Mouse (Mus musculus) heart, postnatal 0 days (tissue): ENCODE results near the gene Padi3. TPM values are rescaled to one million over a fixed set of nuclear protein-coding genes. Genes with fewer than 3 reads are reported as not detected.

ENCODE experiments used
- ATAC-seq: fragments of 200-750 bp; cut with Nextera tagmentation; 2 replicates; pipeline ENCODE4 v1.8.0; 2017; ENCODE audit warnings: low read depth, moderate number of reproducible peaks, moderate library complexity; ENCODE audit not compliant: insufficient read depth
- DNase-seq: peaks from one replicate; pipeline ENCODE4 v3.0.0-alpha.2; 2016; ENCODE audit warnings: low spot score
- H3K27ac ChIP-seq: fragments of 300-500 bp; sonication (generic); 2 replicates; pipeline ENCODE4 v1.5.1; 2014; ENCODE audit warnings: low read depth, mild to moderate bottlenecking
- H3K27me3 ChIP-seq: fragments of 300-500 bp; sonication (generic); 2 replicates; pipeline ENCODE4 v1.6.1; 2014; ENCODE audit warnings: low read length, mixed read lengths; ENCODE audit not compliant: control insufficient read depth, insufficient read depth
- H3K36me3 ChIP-seq: fragments of 300-500 bp; sonication (generic); replicated peaks from 2 replicates; pipeline ENCODE4 v1.6.1; 2014; ENCODE audit warnings: low read length, mixed read lengths; ENCODE audit not compliant: control insufficient read depth, insufficient read depth
- H3K4me1 ChIP-seq: fragments of 300-500 bp; sonication (generic); 2 replicates; pipeline ENCODE4 v1.6.1; 2014; ENCODE audit warnings: antibody characterized with exemption; ENCODE audit not compliant: control insufficient read depth, insufficient read depth
- H3K4me2 ChIP-seq: fragments of 300-500 bp; sonication (generic); 2 replicates; pipeline ENCODE4 v1.6.1; 2014; ENCODE audit warnings: low read depth, mild to moderate bottlenecking, low read length, moderate library complexity
- H3K4me3 ChIP-seq: fragments of 300-500 bp; sonication (generic); 2 replicates; pipeline ENCODE4 v1.5.1; 2014; ENCODE audit warnings: low read depth, low read length
- H3K9ac ChIP-seq: fragments of 300-500 bp; sonication (generic); replicated peaks from 2 replicates; pipeline ENCODE4 v1.6.1; 2014; ENCODE audit warnings: low read depth, low read length, mixed read lengths
- H3K9me3 ChIP-seq: fragments of 300-500 bp; sonication (generic); replicated peaks from 2 replicates; pipeline ENCODE4 v1.6.1; 2016; ENCODE audit warnings: low read length; ENCODE audit not compliant: control insufficient read depth
- CTCF ChIP-seq: IDR thresholded peaks from 2 replicates; pipeline ENCODE4 v1.5.1; 2016; ENCODE audit warnings: antibody characterized with exemption, control low read depth, low read depth
- EP300 ChIP-seq: IDR thresholded peaks from 2 replicates; pipeline ENCODE4 v1.6.1; 2016; ENCODE audit warnings: antibody characterized with exemption, low read depth
- WGBS: fragments of 180-500 bp; shearing (Covaris S2); extraction: QIAGEN DNeasy Blood & Tissue Kit; methylation state at CpG from one replicate; pipeline ENCODE4 v1.1.7; 2014; 5-methylcytosine and 5-hydroxymethylcytosine counted together
- polyA plus RNA-seq: library from polyadenylated mRNA; unstranded; fragments of >200 nt; fragmentation: Nextera tagmentation; extraction: Ambion mirVana; gene quantifications from 2 replicates; pipeline ENCODE4 v1.2.1, GENCODE M21; 2015
- total RNA-seq: library from RNA; depleted of rRNA; stranded (reverse); fragments of >200 nt; gene quantifications from 2 replicates; pipeline ENCODE4 v1.2.3, GENCODE M21; 2014; ENCODE audit warnings: low replicate concordance

Padi3 gene
- total and polyA plus RNA-seq, 2 experiments from 2014 or later, result 0.04 to 0.11 TPM

- no peaks in the 10 kb centered on the region for H3K27me3 ChIP-seq
- no peaks in the 10 kb centered on the region for H3K9me3 ChIP-seq
- ATAC-seq, result peak; percentile 73
- H3K27ac ChIP-seq, result no peak overlapping the region
- TF ChIP-seq EP300 (peak; percentile 61; the same call in 1 of the 2 replicates), CTCF (no peak)
- H3K4me2 ChIP-seq, result no peak overlapping the region
- H3K9ac ChIP-seq, result no peak overlapping the region
- no peaks in the 10 kb centered on the region for H3K4me1 ChIP-seq
- 14% methylated on average over 19 of the region's 19 CpGs for WGBS
- DNase-seq, result peak; percentile 50
- H3K36me3 ChIP-seq, result no peaks in the 10 kb centered on the region
- no peak overlapping the region for H3K4me3 ChIP-seq
Measured at GRCm38 (mm10) chr4:140779803-140780397, 30.5 kb downstream of the Padi3 start.

- Histone ChIP-seq H3K9ac (no peak overlapping the region), H3K27me3 (no peaks in the 10 kb centered on the region), H3K9me3 (no peaks in the 10 kb centered on the region), H3K36me3 (no peaks in the 10 kb centered on the region), H3K27ac (no peak overlapping the region), H3K4me1 (no peaks in the 10 kb centered on the region), H3K4me3 (no peak overlapping the region), H3K4me2 (no peak overlapping the region)
- WGBS, result 72% methylated on average over 13 of the region's 13 CpGs
- DNase-seq (no peak), ATAC-seq (no peak)
- TF ChIP-seq CTCF (no peak), EP300 (no peak)
Measured at GRCm38 (mm10) chr4:140776623-140777022, 33.8 kb downstream of the Padi3 start.

- no peak overlapping the region for H3K4me2 ChIP-seq
- no peak overlapping the region for H3K9ac ChIP-seq
- no peaks in the 10 kb centered on the region for H3K27me3 ChIP-seq
- no peaks in the 10 kb centered on the region for H3K9me3 ChIP-seq
- H3K4me1 ChIP-seq, result no peaks in the 10 kb centered on the region
- no peaks in the 10 kb centered on the region for H3K36me3 ChIP-seq
- DNase-seq (no peak), ATAC-seq (no peak)
- no peak overlapping the region for H3K4me3 ChIP-seq
- TF ChIP-seq EP300, result no peak
- no peak for TF ChIP-seq CTCF
- 70% methylated on average over 10 of the region's 10 CpGs for whole genome bisulfite sequencing
- no peak overlapping the region for H3K27ac ChIP-seq
Measured at GRCm38 (mm10) chr4:140775876-140776275, 34.6 kb downstream of the Padi3 start.

GRCm38 (mm10) chr4:140774893-140775292, 35.6 kb downstream of the Padi3 start:
- WGBS, result 88% methylated on average over 9 of the region's 9 CpGs
- Histone ChIP-seq H3K27ac (no peak overlapping the region), H3K9ac (no peak overlapping the region), H3K4me2 (no peak overlapping the region), H3K4me3 (no peak overlapping the region), H3K36me3 (no peaks in the 10 kb centered on the region), H3K4me1 (no peaks in the 10 kb centered on the region), H3K27me3 (no peaks in the 10 kb centered on the region), H3K9me3 (no peaks in the 10 kb centered on the region)
- TF ChIP-seq EP300, result no peak
- TF ChIP-seq CTCF, result no peak
- DNase-seq (no peak), ATAC-seq (no peak)

- Histone ChIP-seq H3K4me1 (no peaks in the 10 kb centered on the region), H3K4me2 (no peak within 1 kb of the TSS), H3K4me3 (no peak within 1 kb of the TSS), H3K9ac (no peak within 1 kb of the TSS), H3K36me3 (no peaks in the 10 kb centered on the region), H3K27ac (no peak within 1 kb of the TSS), H3K27me3 (no peaks in the 10 kb centered on the region), H3K9me3 (no peaks in the 10 kb centered on the region)
- TF ChIP-seq EP300, result no peak
- no peak for TF ChIP-seq CTCF
- ATAC-seq (no peak), DNase-seq (no peak)
- 84% methylated on average over 21 of the region's 21 CpGs for WGBS
Measured at GRCm38 (mm10) chr4:140774025-140774800, 36.2 kb downstream of the Padi3 start, which contains the start of gene Padi4. Padi4 (minus strand) TSS chr4:140774236.
